In the genomic region with DNA sequence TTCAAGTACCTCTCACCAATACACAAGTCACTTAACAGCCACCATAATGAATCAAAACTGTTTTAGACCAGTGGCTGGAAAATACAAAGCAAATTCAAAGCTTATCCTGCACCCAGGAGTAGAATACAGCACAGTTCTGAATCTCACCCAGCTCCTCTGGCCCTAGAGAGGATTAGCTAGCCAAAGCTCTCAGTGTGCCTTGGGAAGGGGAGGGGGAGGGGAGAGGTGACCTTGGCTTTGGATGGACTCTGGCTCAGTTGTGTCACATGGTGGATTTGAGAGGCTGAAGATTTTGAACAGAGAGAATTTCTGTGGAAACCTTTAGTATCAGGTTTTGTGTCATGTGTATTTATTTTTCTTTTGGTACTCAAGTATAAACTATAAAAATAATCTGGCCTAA, we compare ENCODE assay signal across 17 mouse cellular contexts.
A peak's percentile ranks its signal among the peaks of the same experiment; 100 is the strongest.
DNase-seq lines count a peak whose midpoint lies in the region; ATAC-seq lines count a peak whose summit lies in the region.
"Had no signal": no experiment of that assay in that cellular context is flagged by ENCODE, and none has a peak within 500 bp of the region (broad histone marks: within the 10 kb centered on the region; RNA-seq: fewer than 3 reads in every experiment).

No protein-coding gene starts in this region.

- DNase-seq in heart, adult 18-20 months: peak; percentile 32 to 40
- DNase-seq in heart, postnatal 36 days: no peak
- DNase-seq in midbrain, embryonic 10.5 days (ENCODE audit: low spot score): peak; percentile 24
- DNase-seq in adrenal gland, postnatal 36 days: peak; percentile 10 to 63
- DNase-seq in retina, embryonic 14.5 days (ENCODE audit: low spot score): peak; percentile 21
- DNase-seq: cerebellum, adult 8-10 months; gastrocnemius, adult 2 months; heart, postnatal 4 days; spleen, adult 18-20 months had no signal

- no peak for ATAC-seq in midbrain, embryonic 16.5 days
- ATAC-seq in intestine, embryonic 16.5 days: no peak
- ATAC-seq: forebrain, embryonic 16.5 days; hindbrain, postnatal 0 days had no signal

- H3K9ac ChIP-seq in midbrain, embryonic 16.5 days (ENCODE audit: low read depth, low read length): no peak overlapping the region
- H3K9ac ChIP-seq in intestine, embryonic 16.5 days (ENCODE audit: low read depth, low read length): no peak overlapping the region
- H3K9ac ChIP-seq: heart, embryonic 12.5 days; midbrain, embryonic 12.5 days; stomach, embryonic 15.5 days had no signal

- H3K9me3 ChIP-seq in midbrain, embryonic 10.5 days (replicated peaks): no peaks in the 10 kb centered on the region
- no peaks in the 10 kb centered on the region for H3K9me3 ChIP-seq in midbrain, embryonic 16.5 days (replicated peaks; ENCODE audit: control insufficient read depth, low read length, poor library complexity, severe bottlenecking)
- no peaks in the 10 kb centered on the region for H3K9me3 ChIP-seq in intestine, embryonic 16.5 days (ENCODE audit: control insufficient read depth, low read length)
- H3K9me3 ChIP-seq: heart, embryonic 12.5 days; limb, embryonic 10.5 days; midbrain, embryonic 12.5 days; stomach, embryonic 15.5 days had no signal

- H3K4me2 ChIP-seq in midbrain, embryonic 16.5 days (ENCODE audit: low read length): no peak overlapping the region
- no peak overlapping the region for H3K4me2 ChIP-seq in intestine, embryonic 16.5 days (ENCODE audit: low read depth, low read length)
- H3K4me2 ChIP-seq: heart, embryonic 12.5 days; midbrain, embryonic 12.5 days; stomach, embryonic 15.5 days had no signal

- H3K4me3 ChIP-seq in midbrain, embryonic 10.5 days: no peak overlapping the region
- H3K4me3 ChIP-seq in midbrain, embryonic 16.5 days (ENCODE audit: low read depth, low read length): no peak overlapping the region
- H3K4me3 ChIP-seq in intestine, embryonic 16.5 days (ENCODE audit: low read length): no peak overlapping the region
- H3K4me3 ChIP-seq: gastrocnemius, adult 2 months; heart, embryonic 12.5 days; limb, embryonic 10.5 days; midbrain, embryonic 12.5 days; stomach, embryonic 15.5 days had no signal

- no peak overlapping the region for H3K27ac ChIP-seq in midbrain, embryonic 10.5 days (replicated peaks)
- no peak overlapping the region for H3K27ac ChIP-seq in midbrain, embryonic 16.5 days (ENCODE audit: low read length)
- H3K27ac ChIP-seq in intestine, embryonic 16.5 days (ENCODE audit: low read length): no peak overlapping the region
- H3K27ac ChIP-seq: gastrocnemius, adult 2 months; hindbrain, postnatal 0 days; limb, embryonic 10.5 days; midbrain, embryonic 12.5 days; stomach, embryonic 15.5 days had no signal

- H3K27me3 ChIP-seq in midbrain, embryonic 10.5 days (ENCODE audit: low read depth, poor library complexity, severe bottlenecking): no peaks in the 10 kb centered on the region
- H3K27me3 ChIP-seq in midbrain, embryonic 16.5 days (ENCODE audit: control insufficient read depth, insufficient read depth, low read depth, low read length): no peaks in the 10 kb centered on the region
- no peaks in the 10 kb centered on the region for H3K27me3 ChIP-seq in intestine, embryonic 16.5 days (replicated peaks; ENCODE audit: control insufficient read depth, insufficient read depth, low read length)
- H3K27me3 ChIP-seq: heart, embryonic 12.5 days; midbrain, embryonic 12.5 days; stomach, embryonic 15.5 days had no signal

- peaks cover 32% of the 10 kb centered on the region for H3K4me1 ChIP-seq in midbrain, embryonic 10.5 days
- peaks cover 13% of the 10 kb centered on the region for H3K4me1 ChIP-seq in midbrain, embryonic 16.5 days (ENCODE audit: control insufficient read depth, insufficient read depth, low read length)
- H3K4me1 ChIP-seq in intestine, embryonic 16.5 days (ENCODE audit: control insufficient read depth, insufficient read depth, low read length): no peaks in the 10 kb centered on the region

- intact Hi-C loops in heart, postnatal 36 days (cut with DNase I): loop anchor here (5.0 kb wide), 1 partner anchor 37 kb away; no protein-coding TSS in a partner anchor

- no peaks in the 10 kb centered on the region for H3K36me3 ChIP-seq in midbrain, embryonic 10.5 days
- no peaks in the 10 kb centered on the region for H3K36me3 ChIP-seq in midbrain, embryonic 16.5 days (ENCODE audit: control insufficient read depth, insufficient read depth, low read length)
- no peaks in the 10 kb centered on the region for H3K36me3 ChIP-seq in intestine, embryonic 16.5 days (ENCODE audit: control insufficient read depth, insufficient read depth, low read length)
- H3K36me3 ChIP-seq: heart, embryonic 12.5 days; limb, embryonic 10.5 days; midbrain, embryonic 12.5 days; stomach, embryonic 15.5 days had no signal

Comparison
In these comparisons a context has a peak if more than half of its experiments do, and no peak if none do; other contexts are left out.
1. DNase-seq: peak in heart, adult 18-20 months (2 of 2), midbrain, embryonic 10.5 days (single experiment), adrenal gland, postnatal 36 days (2 of 2) and retina, embryonic 14.5 days (single experiment); none in heart, postnatal 36 days (0 of 2).